Mouse (Mus musculus) heart, embryonic 16.5 days (tissue): ENCODE measurements around the gene Olfr847. TPM values are rescaled to one million over a fixed set of nuclear protein-coding genes. Genes with fewer than 3 reads are reported as not detected.

ENCODE experiments used
- ATAC-seq: fragments of 200-750 bp; cut with Nextera tagmentation; replicated peaks from 2 replicates; pipeline ENCODE4 v1.8.0; 2017; ENCODE audit warnings: moderate number of reproducible peaks; ENCODE audit not compliant: insufficient read depth, low FRiP score; ENCODE audit errors: extremely low read depth
- H3K27ac ChIP-seq: fragments of 300-500 bp; sonication (generic); 2 replicates; pipeline ENCODE4 v1.5.1; 2014; ENCODE audit warnings: mild to moderate bottlenecking, low read length, control low read depth, moderate library complexity
- H3K27me3 ChIP-seq: fragments of 300-500 bp; sonication (generic); 2 replicates; pipeline ENCODE4 v1.6.1; 2014; ENCODE audit warnings: low read length, mixed read lengths; ENCODE audit not compliant: control insufficient read depth, insufficient read depth
- H3K36me3 ChIP-seq: fragments of 300-500 bp; sonication (generic); 2 replicates; pipeline ENCODE4 v1.6.1; 2014; ENCODE audit not compliant: control insufficient read depth, insufficient read depth
- H3K4me1 ChIP-seq: fragments of 300-500 bp; sonication (generic); 2 replicates; pipeline ENCODE4 v1.6.1; 2014; ENCODE audit warnings: low read length, mixed read lengths; ENCODE audit not compliant: control insufficient read depth, insufficient read depth
- H3K4me2 ChIP-seq: fragments of 300-500 bp; sonication (generic); 2 replicates; pipeline ENCODE4 v1.6.1; 2014; ENCODE audit warnings: low read depth, mild to moderate bottlenecking, control low read depth, low read length
- H3K4me3 ChIP-seq: fragments of 300-500 bp; sonication (generic); 2 replicates; pipeline ENCODE4 v1.5.1; 2014; ENCODE audit warnings: mild to moderate bottlenecking, control low read depth, low read length
- H3K9ac ChIP-seq: fragments of 300-500 bp; sonication (generic); 2 replicates; pipeline ENCODE4 v1.6.1; 2014; ENCODE audit warnings: low read length, control low read depth
- H3K9me3 ChIP-seq: fragments of 300-500 bp; sonication (generic); replicated peaks from 2 replicates; pipeline ENCODE4 v1.6.1; 2016; ENCODE audit warnings: low read length; ENCODE audit not compliant: control insufficient read depth
- WGBS: fragments of 180-500 bp; shearing (Covaris S2); extraction: QIAGEN DNeasy Blood & Tissue Kit; methylation state at CpG from one replicate; pipeline ENCODE4 v1.1.7; 2014; 5-methylcytosine and 5-hydroxymethylcytosine counted together
- polyA plus RNA-seq: library from polyadenylated mRNA; unstranded; fragments of >200 nt; fragmentation: Nextera tagmentation; extraction: Ambion mirVana; gene quantifications from 2 replicates; pipeline ENCODE4 v1.2.1, GENCODE M21; 2015

The Olfr847 gene
- not detected in 2 replicates for polyA plus RNA-seq

DNA sequence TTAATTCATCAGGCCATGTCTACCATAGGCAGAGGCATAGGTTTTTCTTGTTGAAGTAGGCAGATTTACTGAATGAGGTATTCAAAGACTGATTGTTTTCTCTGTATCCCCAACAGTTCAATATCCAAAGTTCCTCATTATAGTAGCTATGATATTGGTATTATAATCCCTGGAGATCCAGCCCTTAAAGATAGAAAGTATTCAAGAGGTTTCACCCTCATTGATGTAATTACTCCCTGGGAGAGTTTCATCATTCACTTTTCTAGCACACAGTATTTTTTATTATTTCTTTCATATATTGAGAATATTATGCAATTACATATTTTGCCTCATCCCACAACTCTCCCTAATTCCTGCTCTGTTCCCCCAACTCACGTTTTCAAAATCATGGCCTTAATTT lies at the start of gene Olfr847:
Gene Olfr847 (minus strand): TSS at position 101 of the 400 bp plus-strand sequence.
- no peak within 1 kb of the TSS for H3K4me2 ChIP-seq
- H3K4me3 ChIP-seq = no peak within 1 kb of the TSS
- no peaks in the 10 kb centered on the region for H3K4me1 ChIP-seq
- 60% methylated on average over 1 of the region's 1 CpGs for WGBS
- ATAC-seq = no peak
- no peak within 1 kb of the TSS for H3K9ac ChIP-seq
- H3K9me3 ChIP-seq = no peaks in the 10 kb centered on the region
- H3K27ac ChIP-seq = no peak within 1 kb of the TSS
- no peaks in the 10 kb centered on the region for H3K27me3 ChIP-seq
- H3K36me3 ChIP-seq = no peaks in the 10 kb centered on the region

DNA sequence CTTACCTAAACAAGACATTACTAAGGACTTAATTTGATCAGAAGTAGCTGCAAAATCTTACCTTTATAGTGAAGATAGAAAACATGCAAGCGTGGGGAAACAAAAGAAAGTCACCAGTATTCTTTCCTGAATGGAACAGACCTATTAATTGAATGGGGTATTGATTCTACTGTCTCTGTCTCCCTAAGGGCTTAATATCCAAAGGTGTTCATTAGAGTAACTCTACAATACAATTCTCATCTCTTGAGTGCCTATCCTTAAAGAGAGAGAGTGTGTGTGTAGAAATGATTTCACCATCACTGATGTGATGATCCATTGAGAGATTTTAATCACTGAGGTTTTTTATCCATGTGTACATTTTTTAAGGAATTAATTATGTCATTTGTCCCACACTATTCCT lies 14.6 kb downstream of the Olfr847 start, which contains the start of gene Olfr846:
Gene Olfr846 (minus strand): TSS at position 101 of the 400 bp plus-strand sequence.
- no peaks in the 10 kb centered on the region for H3K27me3 ChIP-seq
- no peak for ATAC-seq
- no peak within 1 kb of the TSS for H3K9ac ChIP-seq
- H3K27ac ChIP-seq = no peak within 1 kb of the TSS
- 31% methylated on average over 1 of the region's 1 CpGs for WGBS
- H3K4me3 ChIP-seq = no peak within 1 kb of the TSS
- 0 out of 2 replicates have a peak, but pooled peaks cover 3% of the 10 kb centered on the region for H3K9me3 ChIP-seq
- H3K4me1 ChIP-seq = no peaks in the 10 kb centered on the region
- no peaks in the 10 kb centered on the region for H3K36me3 ChIP-seq
- no peak within 1 kb of the TSS for H3K4me2 ChIP-seq

DNA sequence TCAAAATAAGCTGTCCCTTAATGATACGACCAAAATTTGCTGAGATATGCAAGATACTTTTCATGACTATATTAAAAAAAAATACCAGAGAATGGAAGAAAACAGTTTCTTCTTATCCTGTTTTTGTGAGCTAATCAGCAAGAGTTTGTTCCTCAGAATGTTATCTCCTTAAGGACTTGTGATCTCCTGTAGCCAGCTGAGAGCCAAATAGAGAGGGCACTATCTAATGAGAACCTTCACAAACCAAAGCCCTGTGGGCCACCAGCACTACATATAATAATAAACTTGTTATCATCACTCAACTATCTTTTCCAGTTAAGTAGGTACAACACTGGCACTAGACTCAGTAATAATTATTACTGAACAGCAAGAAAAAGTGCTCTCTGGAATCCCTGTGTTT lies 42.3 kb downstream of the Olfr847 start, which contains the start of gene Olfr845:
Gene Olfr845 (plus strand): TSS at position 301 of the 400 bp plus-strand sequence.
- H3K4me3 ChIP-seq = no peak within 1 kb of the TSS
- 57% methylated on average over 1 of the region's 1 CpGs for WGBS
- no peak within 1 kb of the TSS for H3K27ac ChIP-seq
- ATAC-seq = no peak
- peaks cover 5% of the 10 kb centered on the region; the same call in 1 of the 2 replicates for H3K9me3 ChIP-seq
- H3K4me1 ChIP-seq = no peaks in the 10 kb centered on the region
- no peak within 1 kb of the TSS for H3K9ac ChIP-seq
- H3K27me3 ChIP-seq = no peaks in the 10 kb centered on the region
- H3K4me2 ChIP-seq = no peak within 1 kb of the TSS
- no peaks in the 10 kb centered on the region for H3K36me3 ChIP-seq

Other genes starting within 250 kb of the Olfr847 start
- not detected in 2 replicates for gene Olfr837, start 242.4 kb downstream of the Olfr847 start, polyA plus RNA-seq
- not detected in 2 replicates for gene Olfr839-ps1, start 201.4 kb downstream of the Olfr847 start, polyA plus RNA-seq
- not detected in 2 replicates for gene Olfr843, start 126.7 kb downstream of the Olfr847 start, polyA plus RNA-seq
- gene Olfr844, start 62.3 kb downstream of the Olfr847 start, polyA plus RNA-seq = not detected in 2 replicates
- not detected in 2 replicates for gene Olfr845, start 42.2 kb downstream of the Olfr847 start, polyA plus RNA-seq
- gene Olfr846, start 14.7 kb downstream of the Olfr847 start, polyA plus RNA-seq = not detected in 2 replicates
- not detected in 2 replicates for gene Olfr849, start 61.6 kb upstream of the Olfr847 start, polyA plus RNA-seq
- not detected in 2 replicates for gene Olfr850, start 99.6 kb upstream of the Olfr847 start, polyA plus RNA-seq
- gene Olfr851, start 114.6 kb upstream of the Olfr847 start, polyA plus RNA-seq = not detected in 2 replicates
- not detected in 2 replicates for gene Olfr853, start 162.4 kb upstream of the Olfr847 start, polyA plus RNA-seq
- gene Olfr854, start 188.7 kb upstream of the Olfr847 start, polyA plus RNA-seq = not detected in 2 replicates
- gene Olfr855, start 203.9 kb upstream of the Olfr847 start, polyA plus RNA-seq = not detected in 2 replicates
- gene Zfp317, start 243.4 kb upstream of the Olfr847 start, polyA plus RNA-seq = 19.1 and 19.6 TPM in 2 replicates